Comparison of ENCODE assay signal across 9 mouse cellular contexts in genomic region chr9:91364127-91364970, GRCm38 (mm10). TPM values are rescaled to one million over a fixed set of nuclear protein-coding genes. Genes with fewer than 3 reads are reported as not detected.
DNase-seq lines count a peak whose midpoint lies in the region; ATAC-seq and TF ChIP-seq lines count a peak whose summit lies in the region.
"Had no signal": no experiment of that assay in that cellular context is flagged by ENCODE, and none has a peak within 500 bp of the region (broad histone marks: within the 10 kb centered on the region; RNA-seq: fewer than 3 reads in every experiment).

No protein-coding gene starts in this region.

- under 1% methylated on average over 75 of the region's 77 CpGs for WGBS in kidney, embryonic 14.5 days
- WGBS in cerebellum, adult 2 months, result 1% methylated on average over 77 of the region's 77 CpGs

- H3K4me1 ChIP-seq in kidney, embryonic 14.5 days (ENCODE audit: control insufficient read depth, insufficient read depth, low read length), result no peaks in the 10 kb centered on the region
- H3K4me1 ChIP-seq in cerebellum, adult 2 months (ENCODE audit: control insufficient read depth, insufficient read depth, low read length), result peaks cover 4% of the 10 kb centered on the region; the same call in 1 of the 2 replicates
- H3K4me1 ChIP-seq in megakaryocyte, embryonic 14.5 days, result peaks cover 42% of the 10 kb centered on the region

- H3K27ac ChIP-seq in kidney, embryonic 14.5 days (ENCODE audit: low read depth, low read length), result no peak overlapping the region
- H3K27ac ChIP-seq in cerebellum, adult 2 months (ENCODE audit: insufficient read depth, low read length), result peak overlapping the region; percentile 94
- H3K27ac ChIP-seq: macrophage had no signal

- H3K4me3 ChIP-seq in kidney, embryonic 14.5 days (ENCODE audit: low read length), result peak overlapping the region; percentile 17; the same call in 1 of the 2 replicates
- H3K4me3 ChIP-seq in cerebellum, adult 2 months (replicated peaks; ENCODE audit: insufficient read depth, low read depth, low read length), result peak overlapping the region; percentile 100
- H3K4me3 ChIP-seq in megakaryocyte, embryonic 14.5 days (replicated peaks), result peak overlapping the region; percentile 90

- H3K9ac ChIP-seq in kidney, embryonic 14.5 days (ENCODE audit: low read depth, low read length), result no peak overlapping the region

- no peak for TF ChIP-seq CTCF in cerebellum, adult 2 months (IDR thresholded peaks at IDR 0.05; ENCODE audit: borderline replicate concordance, insufficient read depth, low read depth, low read length)

- 0 out of 2 replicates have a peak, but pooled peaks have one; percentile 14 for ATAC-seq in kidney, embryonic 14.5 days (ENCODE audit: low FRiP score, low TSS enrichment)
- ATAC-seq in granulocyte monocyte progenitor cell, adult 5-6 weeks (replicated peaks; ENCODE audit: poor library complexity, severe bottlenecking), result peak; percentile 72

- no peaks in the 10 kb centered on the region for H3K36me3 ChIP-seq in kidney, embryonic 14.5 days (ENCODE audit: control insufficient read depth, insufficient read depth, low read length)
- no peaks in the 10 kb centered on the region for H3K36me3 ChIP-seq in megakaryocyte, embryonic 14.5 days (replicated peaks; ENCODE audit: low read length)

- 0 out of 2 replicates have a peak overlapping the region, but pooled peaks have one; percentile 0 for H3K4me2 ChIP-seq in kidney, embryonic 14.5 days (replicated peaks; ENCODE audit: low read depth, low read length)

- H3K27me3 ChIP-seq in kidney, embryonic 14.5 days (ENCODE audit: control insufficient read depth, insufficient read depth, low read length), result peaks cover 86% of the 10 kb centered on the region
- H3K27me3 ChIP-seq in cerebellum, adult 2 months (ENCODE audit: control insufficient read depth, insufficient read depth, low read length), result no peaks in the 10 kb centered on the region
- H3K27me3 ChIP-seq in megakaryocyte, embryonic 14.5 days (replicated peaks), result peaks cover 94% of the 10 kb centered on the region

- DNase-seq in kidney, adult 8-10 months, result no peak
- peak in 1 of 2 experiments; percentile 71 for DNase-seq in cerebellum, adult 2 months
- no peak for DNase-seq in urinary bladder, postnatal 14 days (ENCODE audit: low spot score)
- DNase-seq in thymus, postnatal 10 days (ENCODE audit: low spot score in 2 of 2), result no peak
- no peak for DNase-seq in kidney, adult 18-20 months

- TF ChIP-seq POLR2A in cerebellum, adult 2 months (IDR thresholded peaks at IDR 0.05; ENCODE audit: borderline replicate concordance, insufficient read depth, low read length), result peak; percentile 45; the same call in 1 of the 2 replicates

- no peaks in the 10 kb centered on the region for H3K9me3 ChIP-seq in kidney, embryonic 14.5 days (ENCODE audit: control insufficient read depth, low read length)
- H3K9me3 ChIP-seq in megakaryocyte, embryonic 14.5 days, result peaks cover 30% of the 10 kb centered on the region

RNA-seq across cellular contexts. Expression of gene Zic1, which starts 1.3 kb away (rescaled TPM):
- 0.04 TPM in 1 of 2 replicates, not detected in the other for polyA plus RNA-seq in kidney, embryonic 14.5 days (2014; fragmentation: Nextera tagmentation; extraction: Ambion mirVana)
- 1,121 and 1,289 TPM in 2 replicates for polyA plus RNA-seq in cerebellum, adult 2 months (2012; rRNA removed)
- not detected in 2 replicates for total RNA-seq in granulocyte monocyte progenitor cell, adult 5-6 weeks (2014; fragmentation: Nextera tagmentation)
- total RNA-seq in granulocyte monocyte progenitor cell, adult 5-6 weeks (2017), result not detected in 2 replicates
- not detected in 2 replicates for polyA plus RNA-seq in megakaryocyte, embryonic 14.5 days (2012; ENCODE audit: insufficient read depth, low replicate concordance)
- polyA plus RNA-seq: macrophage had no signal

RNA-seq across cellular contexts. Expression of gene Zic4, which starts 2.1 kb away (rescaled TPM):
- not detected in 2 replicates for polyA plus RNA-seq in kidney, embryonic 14.5 days (2014; fragmentation: Nextera tagmentation; extraction: Ambion mirVana)
- 37.4 and 45.3 TPM in 2 replicates for polyA plus RNA-seq in cerebellum, adult 2 months (2012; rRNA removed)
- total RNA-seq in granulocyte monocyte progenitor cell, adult 5-6 weeks (2014; fragmentation: Nextera tagmentation), result not detected in 2 replicates
- total RNA-seq in granulocyte monocyte progenitor cell, adult 5-6 weeks (2017), result not detected in 2 replicates
- 2.3 TPM in 1 of 2 replicates, not detected in the other for polyA plus RNA-seq in megakaryocyte, embryonic 14.5 days (2012; ENCODE audit: insufficient read depth, low replicate concordance)
- polyA plus RNA-seq: macrophage had no signal

Comparison
In these comparisons a context has a peak if more than half of its experiments do, and no peak if none do; other contexts are left out.
1. H3K4me3 ChIP-seq: peak in every context shown above with its lines; median percentile 100 in cerebellum, adult 2 months; 90 in megakaryocyte, embryonic 14.5 days; 17 in kidney, embryonic 14.5 days.
2. RNA of gene Zic1, which starts 1.3 kb away (polyA plus RNA-seq): 1,121 to 1,289 TPM in cerebellum, adult 2 months; 0.04 TPM in kidney, embryonic 14.5 days and not detected in megakaryocyte, embryonic 14.5 days; every median in the first group is over 1,000 times any median in the second.
3. RNA of gene Zic4, which starts 2.1 kb away (polyA plus RNA-seq): 37.4 to 45.3 TPM in cerebellum, adult 2 months; not detected in kidney, embryonic 14.5 days and 2.3 TPM in megakaryocyte, embryonic 14.5 days; every median in the first group is over 10 times any median in the second.